Mouse (Mus musculus) neural tube, embryonic 13.5 days (tissue): ENCODE measurements around the gene Fbxw10. TPM values are rescaled to one million over a fixed set of nuclear protein-coding genes. Genes with fewer than 3 reads are reported as not detected.

Experiments used
- ATAC-seq: fragments of 200-750 bp; cut with Nextera tagmentation; 2 replicates; pipeline ENCODE4 v1.8.0; 2017; ENCODE audit warnings: low read depth, mild to moderate bottlenecking, moderate TSS enrichment, moderate library complexity
- H3K27ac ChIP-seq: fragments of 300-500 bp; sonication (generic); replicated peaks from 2 replicates; pipeline ENCODE4 v1.5.1; 2015; ENCODE audit warnings: moderate library complexity, mild to moderate bottlenecking, inconsistent platforms
- H3K27me3 ChIP-seq: fragments of 300-500 bp; sonication (generic); 2 replicates; pipeline ENCODE4 v1.6.1; 2015; ENCODE audit warnings: mild to moderate bottlenecking, inconsistent platforms
- H3K36me3 ChIP-seq: fragments of 300-500 bp; sonication (generic); 2 replicates; pipeline ENCODE4 v1.6.1; 2015; ENCODE audit warnings: mild to moderate bottlenecking, inconsistent platforms
- H3K4me1 ChIP-seq: fragments of 300-500 bp; sonication (generic); replicated peaks from 2 replicates; pipeline ENCODE4 v1.6.1; 2015; ENCODE audit warnings: inconsistent platforms
- H3K4me2 ChIP-seq: fragments of 300-500 bp; sonication (generic); 2 replicates; pipeline ENCODE4 v1.6.1; 2015; ENCODE audit warnings: inconsistent platforms, mild to moderate bottlenecking, moderate library complexity
- H3K4me3 ChIP-seq: fragments of 300-500 bp; sonication (generic); 2 replicates; pipeline ENCODE4 v1.5.1; 2015; ENCODE audit warnings: mild to moderate bottlenecking, inconsistent platforms
- H3K9ac ChIP-seq: fragments of 300-500 bp; sonication (generic); 2 replicates; pipeline ENCODE4 v1.6.1; 2015; ENCODE audit warnings: moderate library complexity, mild to moderate bottlenecking, inconsistent platforms
- H3K9me3 ChIP-seq: fragments of 300-500 bp; sonication (generic); 2 replicates; pipeline ENCODE4 v1.6.1; 2016; ENCODE audit warnings: inconsistent platforms
- WGBS: fragments of 180-500 bp; shearing (Covaris S2); methylation state at CpG from one replicate; pipeline ENCODE4 v1.1.7; 2015; 5-methylcytosine and 5-hydroxymethylcytosine counted together
- polyA plus RNA-seq: library from polyadenylated mRNA; unstranded; fragments of >200 nt; fragmentation: Nextera tagmentation; extraction: Ambion mirVana; gene quantifications from 2 replicates; pipeline ENCODE4 v1.2.1, GENCODE M21; 2015

The Fbxw10 gene
- polyA plus RNA-seq, 1 experiment from 2014 or later, result 0.39 TPM

DNA sequence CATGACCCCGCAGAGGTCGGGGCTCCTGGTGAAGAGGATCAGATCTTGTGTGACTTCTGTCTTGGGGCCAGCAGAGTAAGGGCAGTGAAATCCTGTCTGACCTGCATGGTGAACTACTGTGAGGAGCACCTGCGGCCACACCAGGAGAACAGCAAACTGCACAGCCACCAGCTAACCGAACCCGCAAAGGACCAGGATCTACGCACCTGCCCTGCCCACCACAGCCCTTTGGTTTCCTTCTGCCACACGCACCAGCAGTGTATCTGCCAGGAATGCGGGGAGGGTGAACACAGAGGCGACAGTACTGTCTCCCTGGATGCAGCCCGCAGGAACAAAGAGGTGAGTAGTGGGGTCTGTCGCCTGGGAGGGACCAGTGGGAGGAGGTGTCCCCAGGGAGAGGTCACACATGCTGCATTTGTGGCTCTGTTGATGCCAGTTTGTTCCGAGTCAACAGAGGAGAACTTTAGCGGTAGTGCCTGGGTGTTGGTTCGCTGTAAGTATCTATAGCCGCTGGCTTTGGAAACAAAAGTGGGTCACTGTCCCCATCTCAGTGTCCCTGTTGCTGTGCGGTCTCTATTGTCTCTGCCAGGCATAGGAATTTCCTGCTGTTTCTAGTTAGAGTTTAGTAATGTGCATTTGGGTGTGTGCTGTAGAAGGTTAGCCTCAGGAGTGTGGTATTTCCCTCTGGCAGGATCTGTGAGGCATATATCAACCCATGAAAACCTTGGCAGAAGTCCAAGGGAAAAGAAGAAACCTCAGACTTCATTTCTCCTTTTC is 26.0 kb upstream of the Fbxw10 start:
- peak; percentile 66 for ATAC-seq
- H3K4me1 ChIP-seq, result peaks cover 29% of the 10 kb centered on the region
- H3K4me2 ChIP-seq, result peak overlapping the region; percentile 72
- peak overlapping the region; percentile 46 for H3K4me3 ChIP-seq
- no peaks in the 10 kb centered on the region for H3K36me3 ChIP-seq
- H3K9me3 ChIP-seq, result no peaks in the 10 kb centered on the region
- peak overlapping the region; percentile 68 for H3K9ac ChIP-seq
- WGBS, result 16% methylated on average over 16 of the region's 16 CpGs
- peak overlapping the region; percentile 74 for H3K27ac ChIP-seq
- H3K27me3 ChIP-seq, result no peaks in the 10 kb centered on the region; the same call in 1 of the 2 replicates

DNA sequence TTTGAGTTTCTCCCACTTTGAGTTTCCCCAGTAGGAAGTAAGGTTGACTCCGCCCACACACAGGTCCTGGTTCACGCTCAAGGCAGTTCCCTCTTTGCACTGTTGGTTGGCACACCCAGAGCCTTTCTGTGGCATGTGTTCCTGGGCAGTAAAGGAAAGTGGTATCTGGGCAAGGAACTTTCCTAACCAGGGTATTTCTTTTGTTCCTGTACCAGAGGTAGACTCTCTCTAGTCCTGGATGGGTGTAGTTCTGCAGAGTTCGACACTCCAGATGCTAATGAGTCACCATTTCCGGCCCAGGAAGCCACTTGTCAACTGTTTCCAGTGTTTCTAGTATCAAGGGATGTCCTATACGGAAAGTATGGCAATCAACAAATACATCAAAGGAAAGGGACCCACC is 25.0 kb upstream of the Fbxw10 start:
- Histone ChIP-seq H3K36me3 (no peaks in the 10 kb centered on the region), H3K9me3 (no peaks in the 10 kb centered on the region), H3K4me3 (peak overlapping the region; percentile 10), H3K9ac (no peak overlapping the region), H3K27me3 (no peaks in the 10 kb centered on the region; the same call in 1 of the 2 replicates), H3K4me1 (peaks cover 29% of the 10 kb centered on the region), H3K4me2 (peak overlapping the region; percentile 35), H3K27ac (no peak overlapping the region)
- no peak for ATAC-seq
- 75% methylated on average over 5 of the region's 5 CpGs for WGBS

DNA sequence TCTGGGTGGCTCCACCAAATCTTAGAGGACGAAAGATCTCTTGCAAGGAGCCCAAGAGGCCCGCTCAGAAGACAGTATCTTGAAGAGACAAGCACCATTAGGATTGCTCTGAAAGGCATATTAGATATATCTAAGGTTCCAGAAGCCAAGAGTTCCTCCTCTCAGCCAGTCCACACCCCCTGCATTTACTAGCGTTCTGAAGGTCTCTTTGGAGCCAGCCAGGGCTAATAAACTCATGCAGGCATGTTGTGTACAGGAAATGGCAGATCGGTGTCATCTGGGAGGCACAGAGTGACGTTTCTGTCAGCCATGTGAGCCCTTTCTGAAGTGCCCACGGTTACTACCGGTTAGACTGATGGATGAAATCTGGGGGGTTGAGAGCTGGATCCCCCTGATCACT is 22.7 kb upstream of the Fbxw10 start:
- Histone ChIP-seq H3K4me3 (no peak overlapping the region), H3K36me3 (no peaks in the 10 kb centered on the region), H3K27me3 (no peaks in the 10 kb centered on the region; the same call in 1 of the 2 replicates), H3K27ac (no peak overlapping the region), H3K9ac (no peak overlapping the region), H3K9me3 (no peaks in the 10 kb centered on the region), H3K4me2 (no peak overlapping the region), H3K4me1 (peaks cover 29% of the 10 kb centered on the region)
- no peak for ATAC-seq
- whole genome bisulfite sequencing, result 75% methylated on average over 7 of the region's 7 CpGs

DNA sequence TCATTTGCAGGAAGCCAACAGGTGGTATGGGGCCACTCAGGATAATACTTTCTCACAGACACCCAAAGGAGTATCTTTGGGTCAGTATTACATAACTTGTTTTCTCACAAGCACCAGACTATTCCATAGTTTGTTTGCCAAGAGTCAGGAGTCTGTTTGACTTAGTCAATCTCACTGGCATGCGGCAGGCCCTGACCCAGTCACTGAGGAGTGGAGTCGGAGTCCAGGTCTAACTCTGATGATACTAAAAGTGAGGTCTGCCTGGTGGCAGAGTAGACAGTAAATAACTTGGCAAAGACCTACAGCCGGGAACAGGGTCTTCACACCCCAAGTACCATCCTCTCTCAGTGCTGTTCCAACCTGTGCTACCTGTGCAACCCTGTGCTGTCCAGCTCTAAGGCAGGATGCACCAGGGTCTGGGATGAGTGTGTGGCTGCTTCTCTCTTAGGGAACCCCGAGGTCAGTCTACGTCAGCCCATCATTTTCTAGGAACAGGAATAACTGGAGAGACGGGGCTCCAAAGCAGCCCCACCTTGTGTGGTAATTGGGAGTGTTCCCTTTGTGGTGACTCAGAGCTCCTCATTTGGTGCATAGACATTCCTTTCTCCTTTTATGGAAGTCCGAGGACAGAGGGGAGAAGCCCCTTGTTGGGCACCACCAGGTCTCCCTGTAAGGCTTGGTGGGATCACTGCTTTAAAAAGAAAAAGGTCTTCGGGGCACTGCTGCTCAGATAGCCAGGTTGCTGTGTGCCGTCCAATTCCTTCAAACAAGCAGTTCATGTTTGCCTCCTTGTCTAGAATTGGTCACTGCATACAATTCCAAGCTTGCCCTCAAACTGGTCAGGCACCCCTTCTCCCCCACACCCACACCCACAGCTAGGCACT is 21.4 kb upstream of the Fbxw10 start:
- H3K27me3 ChIP-seq, result no peaks in the 10 kb centered on the region
- 87% methylated on average over 9 of the region's 9 CpGs for WGBS
- H3K36me3 ChIP-seq, result no peaks in the 10 kb centered on the region
- H3K27ac ChIP-seq, result no peak overlapping the region
- no peaks in the 10 kb centered on the region for H3K9me3 ChIP-seq
- ATAC-seq, result no peak
- peaks cover 17% of the 10 kb centered on the region for H3K4me1 ChIP-seq
- H3K4me2 ChIP-seq, result no peak overlapping the region
- H3K4me3 ChIP-seq, result no peak overlapping the region
- H3K9ac ChIP-seq, result no peak overlapping the region

DNA sequence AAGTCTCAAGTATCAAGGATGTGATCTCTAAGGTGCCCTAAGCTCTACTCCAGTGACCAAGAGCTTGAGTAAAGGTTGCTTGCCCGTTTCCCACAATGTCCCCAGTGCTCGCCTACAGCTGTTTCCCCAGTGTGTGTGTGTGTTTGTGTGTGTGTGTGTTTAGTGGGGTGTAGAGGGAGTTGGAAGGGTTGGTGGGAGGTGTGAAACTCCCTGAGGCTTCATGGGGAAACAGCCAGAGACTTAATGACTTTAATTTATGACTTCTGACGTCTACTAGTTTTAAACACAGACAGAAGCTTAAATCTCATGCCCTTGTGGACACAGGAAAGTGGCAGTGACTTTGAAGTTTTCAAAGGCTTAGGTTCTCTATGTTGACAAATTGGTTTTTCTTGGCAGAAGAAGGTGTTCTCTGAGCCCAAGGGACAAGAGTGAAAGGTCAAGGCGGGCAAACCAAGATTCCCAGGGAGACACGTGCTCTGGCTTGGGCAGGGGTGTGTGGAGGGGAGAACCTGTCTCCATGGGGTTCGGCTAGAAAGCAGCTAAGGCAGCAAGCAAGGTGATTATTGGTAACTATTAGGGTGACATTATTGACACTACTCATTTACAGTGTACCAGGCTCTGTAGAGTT is 20.6 kb upstream of the Fbxw10 start:
- H3K27me3 ChIP-seq, result no peaks in the 10 kb centered on the region
- H3K4me1 ChIP-seq, result peaks cover 9% of the 10 kb centered on the region; the same call in 1 of the 2 replicates
- no peaks in the 10 kb centered on the region for H3K36me3 ChIP-seq
- 67% methylated on average over 6 of the region's 6 CpGs for WGBS
- H3K9me3 ChIP-seq, result no peaks in the 10 kb centered on the region
- no peak for ATAC-seq
- no peak overlapping the region for H3K27ac ChIP-seq
- no peak overlapping the region for H3K9ac ChIP-seq
- H3K4me3 ChIP-seq, result no peak overlapping the region
- no peak overlapping the region for H3K4me2 ChIP-seq

DNA sequence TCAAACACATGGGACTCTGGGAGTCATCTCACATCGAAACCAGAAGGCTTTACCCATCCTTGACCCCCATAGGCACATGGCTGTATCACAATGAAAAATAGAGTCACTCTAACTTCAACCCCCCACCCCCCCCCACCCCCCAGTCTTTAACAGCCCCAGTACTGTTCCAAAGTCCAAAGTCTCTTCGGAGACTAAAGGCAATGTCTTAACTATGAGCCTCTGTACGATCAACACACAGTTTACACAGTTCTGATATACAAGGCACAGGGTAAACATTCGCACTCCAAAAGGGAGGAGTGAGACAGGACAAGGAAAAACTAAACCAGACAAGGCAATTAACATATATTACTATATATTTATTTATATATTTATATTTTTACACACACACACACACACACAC is 19.7 kb upstream of the Fbxw10 start:
- no peak overlapping the region for H3K9ac ChIP-seq
- no peaks in the 10 kb centered on the region for H3K9me3 ChIP-seq
- ATAC-seq, result no peak
- WGBS, result 90% methylated on average over 4 of the region's 4 CpGs
- H3K4me2 ChIP-seq, result no peak overlapping the region
- H3K4me3 ChIP-seq, result no peak overlapping the region
- no peaks in the 10 kb centered on the region for H3K27me3 ChIP-seq
- no peak overlapping the region for H3K27ac ChIP-seq
- H3K4me1 ChIP-seq, result 0 out of 2 replicates have a peak, but pooled peaks cover 4% of the 10 kb centered on the region
- no peaks in the 10 kb centered on the region for H3K36me3 ChIP-seq

DNA sequence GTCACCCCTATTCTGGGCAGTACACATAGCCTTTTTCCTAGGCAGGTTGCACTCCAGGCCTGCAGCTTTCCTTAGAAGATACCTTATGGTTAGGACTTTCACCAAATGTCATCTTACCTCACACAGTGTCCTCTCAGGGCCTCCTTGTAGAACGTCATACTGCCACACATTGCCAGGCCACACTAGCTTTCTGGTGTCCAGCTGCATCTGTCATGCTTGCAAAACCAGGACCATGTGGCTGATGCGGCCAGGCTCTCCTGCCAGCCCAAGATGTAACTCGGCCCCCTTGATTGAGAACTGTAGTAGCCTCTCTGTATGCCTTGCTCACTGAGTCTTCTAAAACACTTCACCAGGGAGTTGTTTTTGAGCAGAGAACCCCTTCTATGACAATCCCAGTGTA is 19.0 kb upstream of the Fbxw10 start:
- Histone ChIP-seq H3K4me1 (0 out of 2 replicates have a peak, but pooled peaks cover 4% of the 10 kb centered on the region), H3K9ac (no peak overlapping the region), H3K27ac (no peak overlapping the region), H3K4me2 (no peak overlapping the region), H3K4me3 (no peak overlapping the region), H3K36me3 (no peaks in the 10 kb centered on the region), H3K27me3 (no peaks in the 10 kb centered on the region), H3K9me3 (no peaks in the 10 kb centered on the region)
- no peak for ATAC-seq
- WGBS, result 85% methylated on average over 3 of the region's 3 CpGs

DNA sequence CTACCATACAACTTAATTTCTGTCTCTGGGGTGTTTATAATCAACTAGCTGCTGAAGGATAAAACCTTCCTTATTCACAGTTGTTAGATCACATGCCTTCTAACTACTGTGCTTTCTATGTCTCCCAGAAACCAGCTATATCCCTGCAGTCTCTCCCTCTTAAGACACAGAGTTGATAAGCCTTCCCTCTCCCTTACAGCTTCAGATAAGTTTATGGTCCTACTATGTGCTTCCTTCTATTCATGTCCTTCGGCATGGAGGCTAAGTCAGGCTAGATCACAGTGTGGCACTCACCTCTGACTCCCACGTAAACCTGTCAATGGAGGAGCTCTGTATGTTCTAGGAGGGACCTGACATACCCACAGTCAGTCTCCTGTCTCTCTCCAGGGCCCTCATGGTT is 16.5 kb upstream of the Fbxw10 start:
- 90% methylated on average over 2 of the region's 2 CpGs for WGBS
- H3K27me3 ChIP-seq, result no peaks in the 10 kb centered on the region
- H3K4me3 ChIP-seq, result no peak overlapping the region
- no peaks in the 10 kb centered on the region for H3K36me3 ChIP-seq
- H3K4me2 ChIP-seq, result no peak overlapping the region
- H3K9ac ChIP-seq, result no peak overlapping the region
- H3K4me1 ChIP-seq, result no peaks in the 10 kb centered on the region
- H3K9me3 ChIP-seq, result no peaks in the 10 kb centered on the region
- no peak for ATAC-seq
- no peak overlapping the region for H3K27ac ChIP-seq

DNA sequence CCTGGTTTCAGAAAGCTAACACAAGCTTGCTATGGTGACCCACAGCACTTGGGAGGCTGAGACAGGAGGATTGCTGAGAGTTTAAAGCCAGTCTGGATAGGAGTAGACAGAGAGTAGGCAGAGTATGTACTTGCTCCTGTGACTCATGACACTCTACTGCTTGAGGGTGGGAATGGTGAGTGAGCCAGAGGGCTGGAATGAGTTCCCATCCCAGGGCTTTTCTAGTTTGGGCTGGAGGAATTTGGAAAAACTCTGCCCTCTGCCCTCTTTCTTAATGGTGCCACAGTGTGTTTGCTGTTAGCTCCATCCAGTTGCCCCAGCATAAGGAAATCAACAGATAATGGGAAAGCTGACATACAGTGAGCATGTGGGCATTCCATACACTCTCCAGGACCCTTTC is 15.0 kb upstream of the Fbxw10 start:
- H3K4me3 ChIP-seq, result no peak overlapping the region
- H3K4me2 ChIP-seq, result no peak overlapping the region
- H3K9ac ChIP-seq, result no peak overlapping the region
- H3K27ac ChIP-seq, result no peak overlapping the region
- ATAC-seq, result no peak
- no peaks in the 10 kb centered on the region for H3K9me3 ChIP-seq
- H3K4me1 ChIP-seq, result no peaks in the 10 kb centered on the region
- no peaks in the 10 kb centered on the region for H3K27me3 ChIP-seq
- 0 out of 2 replicates have a peak, but pooled peaks cover 6% of the 10 kb centered on the region for H3K36me3 ChIP-seq

DNA sequence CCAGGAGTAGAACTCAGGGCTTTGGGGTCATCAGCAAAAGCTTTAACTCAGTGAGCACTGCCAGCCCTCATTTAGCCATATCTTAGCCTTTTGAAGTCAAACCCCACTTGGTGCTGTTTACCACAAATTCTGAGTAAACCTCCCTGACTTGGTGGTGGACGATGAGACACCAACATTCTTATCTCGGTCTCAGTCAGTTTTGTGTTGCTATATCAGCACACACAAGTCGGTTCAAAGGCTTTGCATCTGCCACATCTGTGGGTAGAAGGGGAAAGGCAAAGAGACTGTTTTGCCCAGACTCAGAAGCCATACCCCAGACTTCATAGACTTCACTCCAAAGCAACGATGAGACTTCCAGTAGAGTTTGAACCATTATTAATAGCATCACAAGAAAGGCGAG is 2.3 kb upstream of the Fbxw10 start:
- Histone ChIP-seq H3K27ac (no peak overlapping the region), H3K27me3 (no peaks in the 10 kb centered on the region), H3K4me3 (no peak overlapping the region), H3K9ac (no peak overlapping the region), H3K4me1 (peaks cover 5% of the 10 kb centered on the region), H3K36me3 (peaks cover 9% of the 10 kb centered on the region; the same call in 1 of the 2 replicates), H3K9me3 (no peaks in the 10 kb centered on the region), H3K4me2 (no peak overlapping the region)
- WGBS, result 88% methylated on average over 5 of the region's 5 CpGs
- no peak for ATAC-seq

DNA sequence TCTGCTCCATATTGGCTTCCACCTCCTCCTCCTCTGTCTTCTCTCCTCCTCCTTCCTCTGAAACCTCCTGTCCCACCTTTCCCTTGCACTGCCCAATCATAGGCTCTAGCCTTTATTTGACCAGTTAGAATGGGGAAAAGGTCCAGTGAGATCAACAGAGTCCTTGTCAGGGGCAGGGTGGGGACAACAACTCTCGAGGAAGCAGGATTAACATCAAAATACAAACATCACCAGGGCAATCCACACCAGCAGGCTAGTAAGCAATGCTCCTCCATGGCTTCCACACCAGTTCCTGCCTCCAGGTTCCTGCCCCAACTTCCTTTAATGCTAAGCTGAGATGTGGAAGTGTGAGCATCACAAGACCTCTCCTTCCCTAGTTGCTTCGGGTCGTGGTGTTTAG is 1.1 kb upstream of the Fbxw10 start:
- Histone ChIP-seq H3K4me3 (no peak overlapping the region), H3K9me3 (no peaks in the 10 kb centered on the region), H3K27ac (no peak overlapping the region), H3K4me2 (no peak overlapping the region), H3K9ac (no peak overlapping the region), H3K36me3 (peaks cover 3% of the 10 kb centered on the region; the same call in 1 of the 2 replicates), H3K27me3 (no peaks in the 10 kb centered on the region), H3K4me1 (peaks cover 5% of the 10 kb centered on the region)
- 73% methylated on average over 3 of the region's 3 CpGs for WGBS
- ATAC-seq, result no peak

DNA sequence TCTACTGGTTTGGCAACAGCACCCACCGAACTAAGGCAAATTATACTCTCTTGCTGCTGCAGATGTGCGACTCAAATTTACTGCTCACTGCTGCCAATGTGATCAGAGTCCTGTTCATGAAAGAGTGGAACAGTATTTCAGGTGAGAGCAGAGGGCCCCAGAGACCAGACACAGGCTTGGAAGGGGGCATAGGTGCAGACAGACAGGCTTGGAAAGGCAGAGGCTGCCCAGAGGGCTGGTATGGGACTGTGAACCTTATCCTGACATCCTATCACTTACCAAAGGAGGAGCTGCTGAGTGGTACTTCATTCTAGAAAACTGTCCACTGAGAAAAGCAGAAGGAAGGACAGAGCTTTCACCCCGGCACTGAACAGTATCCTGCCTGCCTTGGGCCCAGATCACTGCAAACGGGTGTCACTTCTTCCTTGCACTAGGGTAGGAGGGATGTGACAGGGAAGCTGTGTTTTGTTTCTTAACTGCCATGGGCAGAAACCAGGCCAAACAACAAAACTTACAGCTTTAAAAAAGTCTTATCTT is 854 bp downstream of the Fbxw10 start:
- H3K27me3 ChIP-seq, result no peaks in the 10 kb centered on the region
- no peak overlapping the region for H3K9ac ChIP-seq
- H3K36me3 ChIP-seq, result no peaks in the 10 kb centered on the region
- H3K27ac ChIP-seq, result no peak overlapping the region
- WGBS, result 66% methylated on average over 4 of the region's 4 CpGs
- no peak for ATAC-seq
- H3K4me1 ChIP-seq, result peaks cover 5% of the 10 kb centered on the region
- H3K4me2 ChIP-seq, result no peak overlapping the region
- H3K9me3 ChIP-seq, result no peaks in the 10 kb centered on the region
- H3K4me3 ChIP-seq, result no peak overlapping the region
